Comparison of ENCODE assay signal across 10 mouse cellular contexts in genomic region chr19:53423816-53424465, GRCm38 (mm10). TPM values are rescaled to one million over a fixed set of nuclear protein-coding genes. Genes with fewer than 3 reads are reported as not detected.
A peak's percentile ranks its signal among the peaks of the same experiment; 100 is the strongest.
DNase-seq lines count a peak whose midpoint lies in the region; ATAC-seq and TF ChIP-seq lines count a peak whose summit lies in the region.
"Had no signal": no experiment of that assay in that cellular context is flagged by ENCODE, and none has a peak within 500 bp of the region (broad histone marks: within the 10 kb centered on the region; RNA-seq: fewer than 3 reads in every experiment).

No protein-coding gene starts in this region.

- no peak for ATAC-seq in liver, embryonic 11.5 days (replicated peaks; ENCODE audit: low FRiP score)
- no peak for ATAC-seq in limb, embryonic 13.5 days (ENCODE audit: low FRiP score, low read depth)
- ATAC-seq in stomach, embryonic 16.5 days (ENCODE audit: insufficient read depth, low FRiP score): no peak
- ATAC-seq in forebrain, embryonic 15.5 days (replicated peaks): no peak

- DNase-seq in liver, embryonic 11.5 days (ENCODE audit: low spot score): no peak
- DNase-seq in liver (no peak), MEL (ENCODE audit: low read depth, low spot score) (peak; percentile 78)
- DNase-seq in cerebellum, adult 11-12 months: no peak
- DNase-seq in kidney, adult 8-10 months: no peak

- H3K9ac ChIP-seq in liver, embryonic 11.5 days (ENCODE audit: low read depth, low read length): no peak overlapping the region
- H3K9ac ChIP-seq in MEL (ENCODE audit: control insufficient read depth, low read depth, low read length, poor library complexity, severe bottlenecking): peak overlapping the region; percentile 55
- no peak overlapping the region for H3K9ac ChIP-seq in limb, embryonic 13.5 days
- no peak overlapping the region for H3K9ac ChIP-seq in stomach, embryonic 16.5 days (ENCODE audit: low read length)
- H3K9ac ChIP-seq in forebrain, embryonic 15.5 days (replicated peaks): no peak overlapping the region

- no peaks in the 10 kb centered on the region for H3K36me3 ChIP-seq in liver, embryonic 11.5 days (ENCODE audit: control insufficient read depth, insufficient read depth, low read length)
- peaks cover 0 to 2% of the 10 kb centered on the region in 2 experiments; a peak in 2 of 4 replicates for H3K36me3 ChIP-seq in MEL (ENCODE audit: control insufficient read depth in 1 of 2, insufficient read depth in 2 of 2, low read length in 2 of 2)
- H3K36me3 ChIP-seq in limb, embryonic 13.5 days: no peaks in the 10 kb centered on the region
- H3K36me3 ChIP-seq in stomach, embryonic 16.5 days (ENCODE audit: control insufficient read depth, insufficient read depth, low read length): no peaks in the 10 kb centered on the region
- H3K36me3 ChIP-seq in forebrain, embryonic 15.5 days: no peaks in the 10 kb centered on the region

- no peak for TF ChIP-seq EP300 in MEL (IDR thresholded peaks at IDR 0.05; ENCODE audit: low read depth in 1 of 2, low read length in 2 of 2)

- peaks cover 18% of the 10 kb centered on the region for H3K4me1 ChIP-seq in liver, embryonic 11.5 days (replicated peaks; ENCODE audit: control insufficient read depth, insufficient read depth, low read length)
- peaks cover 3 to 21% of the 10 kb centered on the region in 2 experiments for H3K4me1 ChIP-seq in MEL (ENCODE audit: control insufficient read depth in 1 of 2, insufficient read depth in 2 of 2, low read length in 2 of 2)
- H3K4me1 ChIP-seq in limb, embryonic 13.5 days: peaks cover 44% of the 10 kb centered on the region
- peaks cover 18% of the 10 kb centered on the region; the same call in 1 of the 2 replicates for H3K4me1 ChIP-seq in stomach, embryonic 16.5 days (ENCODE audit: control insufficient read depth, insufficient read depth, low read length)
- H3K4me1 ChIP-seq in forebrain, embryonic 15.5 days: peaks cover 29% of the 10 kb centered on the region

- TF ChIP-seq CTCF in MEL (IDR thresholded peaks at IDR 0.05 in 2 of 3, conservative IDR thresholded peaks at IDR 0.05 in 1 of 3; ENCODE audit: control insufficient read depth in 1 of 3, insufficient read depth in 1 of 3, low read depth in 2 of 3, low read length in 3 of 3, poor library complexity in 1 of 3, severe bottlenecking in 1 of 3): no peak

- no peak for TF ChIP-seq POLR2A in MEL (IDR thresholded peaks at IDR 0.05; ENCODE audit: control insufficient read depth in 1 of 2, insufficient read depth in 1 of 2, low read depth in 1 of 2, low read length in 2 of 2, poor library complexity in 1 of 2)

- WGBS in liver, embryonic 11.5 days: 45% methylated on average over 17 of the region's 17 CpGs
- WGBS in limb, embryonic 13.5 days: 63% methylated on average over 17 of the region's 17 CpGs
- 60% methylated on average over 17 of the region's 17 CpGs for WGBS in stomach, embryonic 16.5 days
- WGBS in forebrain, embryonic 15.5 days: 72% methylated on average over 17 of the region's 17 CpGs

- peak overlapping the region; percentile 54 for H3K4me2 ChIP-seq in liver, embryonic 11.5 days
- peak overlapping the region; percentile 32 for H3K4me2 ChIP-seq in limb, embryonic 13.5 days (replicated peaks)
- H3K4me2 ChIP-seq in stomach, embryonic 16.5 days (ENCODE audit: low read depth, low read length): 0 out of 2 replicates have a peak overlapping the region, but pooled peaks have one; percentile 6
- no peak overlapping the region for H3K4me2 ChIP-seq in forebrain, embryonic 15.5 days (replicated peaks)
- H3K4me2 ChIP-seq: midbrain, embryonic 11.5 days had no signal

- H3K27ac ChIP-seq in liver, embryonic 11.5 days (ENCODE audit: low read depth, low read length): no peak overlapping the region
- H3K27ac ChIP-seq in MEL (ENCODE audit: control insufficient read depth, low read depth, low read length): no peak overlapping the region
- no peak overlapping the region for H3K27ac ChIP-seq in limb, embryonic 13.5 days
- H3K27ac ChIP-seq in stomach, embryonic 16.5 days (ENCODE audit: low read length): no peak overlapping the region
- no peak overlapping the region for H3K27ac ChIP-seq in forebrain, embryonic 15.5 days (replicated peaks)

- H3K9me3 ChIP-seq in liver, embryonic 11.5 days (ENCODE audit: control insufficient read depth, low read length): no peaks in the 10 kb centered on the region
- no peaks in the 10 kb centered on the region for H3K9me3 ChIP-seq in MEL (replicated peaks; ENCODE audit: insufficient read depth, low read length)
- no peaks in the 10 kb centered on the region for H3K9me3 ChIP-seq in limb, embryonic 13.5 days
- no peaks in the 10 kb centered on the region for H3K9me3 ChIP-seq in stomach, embryonic 16.5 days (replicated peaks; ENCODE audit: control insufficient read depth, low read length)
- no peaks in the 10 kb centered on the region for H3K9me3 ChIP-seq in forebrain, embryonic 15.5 days

- TF ChIP-seq RAD21 in MEL (IDR thresholded peaks at IDR 0.05; ENCODE audit: low read depth, low read length): no peak

- no peaks in the 10 kb centered on the region for H3K79me2 ChIP-seq in MEL (ENCODE audit: control insufficient read depth, insufficient read depth, low read length, poor library complexity)

- no peak overlapping the region; the same call in 1 of the 2 replicates for H3K4me3 ChIP-seq in liver, embryonic 11.5 days (ENCODE audit: low read depth, low read length)
- H3K4me3 ChIP-seq in MEL (ENCODE audit: control insufficient read depth in 1 of 2, insufficient read depth in 1 of 2, low read depth in 2 of 2, low read length in 2 of 2): peak overlapping the region; percentile 55 to 59
- H3K4me3 ChIP-seq in limb, embryonic 13.5 days: no peak overlapping the region
- H3K4me3 ChIP-seq in stomach, embryonic 16.5 days (replicated peaks; ENCODE audit: low read length): no peak overlapping the region
- no peak overlapping the region for H3K4me3 ChIP-seq in forebrain, embryonic 15.5 days

- peaks cover 15% of the 10 kb centered on the region; the same call in 1 of the 2 replicates for H3K27me3 ChIP-seq in liver, embryonic 11.5 days (replicated peaks; ENCODE audit: control insufficient read depth, insufficient read depth, low read length)
- H3K27me3 ChIP-seq in MEL (ENCODE audit: control insufficient read depth in 1 of 2, insufficient read depth in 2 of 2, low read length in 2 of 2): no peaks in the 10 kb centered on the region
- 0 out of 2 replicates have a peak, but pooled peaks cover 4% of the 10 kb centered on the region for H3K27me3 ChIP-seq in limb, embryonic 13.5 days
- H3K27me3 ChIP-seq in stomach, embryonic 16.5 days (ENCODE audit: control insufficient read depth, insufficient read depth, low read length): no peaks in the 10 kb centered on the region
- H3K27me3 ChIP-seq in forebrain, embryonic 15.5 days: no peaks in the 10 kb centered on the region

TF ChIP-seq in MEL, 35 proteins besides CTCF, POLR2A, EP300 and RAD21:
- TF ChIP-seq NRF1 (IDR thresholded peaks at IDR 0.05; ENCODE audit: insufficient read depth, low read depth, low read length, poor library complexity, severe bottlenecking) (peak; percentile 58; the same call in 1 of the 2 replicates), NELFE (IDR thresholded peaks at IDR 0.05; ENCODE audit: low read depth, low read length) (no peak), MAX (IDR thresholded peaks at IDR 0.05; ENCODE audit: low read length) (peak; percentile 30; the same call in 1 of the 2 replicates)

RNA-seq across cellular contexts. Expression of gene Smndc1, which starts 33.6 kb away (rescaled TPM):
- 53.8 and 54.2 TPM in 2 replicates for polyA plus RNA-seq in liver, embryonic 11.5 days (2014; fragmentation: Nextera tagmentation; extraction: Ambion mirVana)
- 27.5 and 29.3 TPM in 2 replicates for total RNA-seq in MEL (2012; rRNA removed)
- 100 to 1,000 TPM; 114 to 166 TPM for polyA plus RNA-seq in MEL (2012; ENCODE audit: insufficient read depth in 1 of 2, insufficient read length in 2 of 2, low read depth in 1 of 2, low replicate concordance in 2 of 2, missing spikeins in 1 of 2)
- polyA plus RNA-seq in limb, embryonic 13.5 days (2015; fragmentation: Nextera tagmentation; extraction: Ambion mirVana): 41.0 and 44.8 TPM in 2 replicates
- polyA plus RNA-seq in stomach, embryonic 16.5 days (2015; fragmentation: Nextera tagmentation; extraction: Ambion mirVana): 33.0 and 35.9 TPM in 2 replicates
- 41.0 and 42.3 TPM in 2 replicates for polyA plus RNA-seq in forebrain, embryonic 15.5 days (2015; fragmentation: Nextera tagmentation; extraction: Ambion mirVana)

RNA-seq across cellular contexts. Expression of gene Gm10197, which starts 52.4 kb away (rescaled TPM):
- 3.3 TPM in 1 of 2 replicates, not detected in the other for polyA plus RNA-seq in liver, embryonic 11.5 days (2014; fragmentation: Nextera tagmentation; extraction: Ambion mirVana)
- total RNA-seq in MEL (2012; rRNA removed): 4.8 and 5.4 TPM in 2 replicates
- 10 to 100 TPM in 1 of 2 experiments, not detected in 1; 53.0 TPM for polyA plus RNA-seq in MEL (2012; ENCODE audit: insufficient read depth in 1 of 2, insufficient read length in 2 of 2, low read depth in 1 of 2, low replicate concordance in 2 of 2, missing spikeins in 1 of 2)
- polyA plus RNA-seq in limb, embryonic 13.5 days (2015; fragmentation: Nextera tagmentation; extraction: Ambion mirVana): not detected in 2 replicates
- polyA plus RNA-seq in stomach, embryonic 16.5 days (2015; fragmentation: Nextera tagmentation; extraction: Ambion mirVana): not detected in 2 replicates
- polyA plus RNA-seq in forebrain, embryonic 15.5 days (2015; fragmentation: Nextera tagmentation; extraction: Ambion mirVana): not detected in 2 replicates
- polyA plus RNA-seq: cortical plate, adult 2 months; midbrain, embryonic 11.5 days had no signal

Comparison
In these comparisons a context has a peak if more than half of its experiments do, and no peak if none do; other contexts are left out.
1. H3K4me3 ChIP-seq: peak in MEL (2 of 2); none in liver, embryonic 11.5 days (single experiment), limb, embryonic 13.5 days (single experiment), stomach, embryonic 16.5 days (single experiment) and forebrain, embryonic 15.5 days (single experiment).